Mouse (Mus musculus): ENCODE data around the gene Mthfr. TPM values are rescaled to one million over a fixed set of nuclear protein-coding genes. Genes with fewer than 3 reads are reported as not detected.
"Not testable (repeated sequence)": the region's sequence is repeated elsewhere in the genome, so short reads cannot be mapped to it uniquely, and the experiment has no call there.

The Mthfr gene
- polyA plus RNA-seq, 1 experiment from 2014 or later = 16.6 TPM

GRCm38 (mm10) chr4:148041611-148042191, 2.8 kb downstream of the Mthfr start:
- ATAC-seq (replicated peaks) = no peak
- Histone ChIP-seq H3K27me3 (no peaks in the 10 kb centered on the region), H3K36me3 (peaks cover 16% of the 10 kb centered on the region), H3K4me1 (peaks cover 52% of the 10 kb centered on the region), H3K4me2 (replicated peaks) (peak overlapping the region; percentile 67), H3K27ac (replicated peaks) (peak overlapping the region; percentile 28), H3K9me3 (no peaks in the 10 kb centered on the region), H3K9ac (replicated peaks) (peak overlapping the region; percentile 34), H3K4me3 (peak overlapping the region; percentile 34)
- 4% methylated on average over 16 of the region's 16 CpGs for whole genome bisulfite sequencing

DNA sequence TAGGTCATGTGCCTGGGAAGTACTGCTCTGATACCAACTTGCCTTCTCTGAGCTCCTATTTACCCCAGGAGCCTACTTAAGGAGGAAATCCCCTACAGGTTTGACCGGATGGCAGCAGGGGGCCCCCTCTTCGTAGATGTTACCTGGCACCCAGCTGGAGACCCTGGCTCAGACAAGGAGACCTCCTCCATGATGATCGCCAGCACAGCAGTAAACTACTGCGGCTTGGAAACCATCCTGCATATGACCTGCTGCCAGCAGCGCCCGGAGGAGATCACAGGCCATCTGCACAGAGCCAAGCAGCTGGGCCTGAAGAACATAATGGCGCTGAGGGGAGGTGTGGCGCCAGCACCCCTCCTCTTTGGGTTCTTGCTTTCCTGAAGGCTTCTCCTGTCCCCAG, 4.5 kb downstream of the Mthfr start:
- H3K27ac ChIP-seq (replicated peaks); H3K4me2 ChIP-seq (replicated peaks); ATAC-seq (replicated peaks); H3K9me3 ChIP-seq; H3K9ac ChIP-seq (replicated peaks); H3K4me3 ChIP-seq; H3K27me3 ChIP-seq: not testable (repeated sequence)
- Histone ChIP-seq H3K4me1 (peaks cover 42% of the 10 kb centered on the region), H3K36me3 (peaks cover 19% of the 10 kb centered on the region)
- WGBS = 83% methylated on average over 8 of the region's 8 CpGs

DNA sequence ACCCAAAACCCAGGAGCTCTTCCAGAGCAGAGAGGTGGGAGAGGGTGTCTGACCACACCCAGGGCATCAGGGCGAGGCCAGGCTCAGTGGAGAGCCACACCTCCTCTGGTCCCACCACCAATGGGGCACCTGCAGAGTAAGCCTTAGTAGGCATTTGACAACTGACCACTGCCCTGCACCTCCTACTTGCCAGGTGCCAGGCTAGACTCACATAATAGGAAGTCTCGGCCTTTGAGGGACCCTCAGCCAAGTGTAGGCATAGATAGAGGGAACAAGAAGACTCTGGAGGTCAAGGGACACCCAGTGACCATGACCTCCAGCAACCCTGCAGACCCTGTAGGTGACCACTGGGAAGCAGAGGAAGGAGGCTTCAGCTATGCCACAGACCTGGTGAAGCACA, 5.2 kb downstream of the Mthfr start:
- H3K27me3 ChIP-seq = no peaks in the 10 kb centered on the region
- 88% methylated on average over 2 of the region's 2 CpGs for WGBS
- H3K36me3 ChIP-seq = peaks cover 27% of the 10 kb centered on the region
- no peak overlapping the region for H3K27ac ChIP-seq (replicated peaks)
- H3K4me1 ChIP-seq = peaks cover 42% of the 10 kb centered on the region
- no peak overlapping the region for H3K4me3 ChIP-seq
- no peak for ATAC-seq (replicated peaks)
- no peak overlapping the region for H3K9ac ChIP-seq (replicated peaks)
- H3K9me3 ChIP-seq = no peaks in the 10 kb centered on the region
- H3K4me2 ChIP-seq (replicated peaks) = no peak overlapping the region

DNA sequence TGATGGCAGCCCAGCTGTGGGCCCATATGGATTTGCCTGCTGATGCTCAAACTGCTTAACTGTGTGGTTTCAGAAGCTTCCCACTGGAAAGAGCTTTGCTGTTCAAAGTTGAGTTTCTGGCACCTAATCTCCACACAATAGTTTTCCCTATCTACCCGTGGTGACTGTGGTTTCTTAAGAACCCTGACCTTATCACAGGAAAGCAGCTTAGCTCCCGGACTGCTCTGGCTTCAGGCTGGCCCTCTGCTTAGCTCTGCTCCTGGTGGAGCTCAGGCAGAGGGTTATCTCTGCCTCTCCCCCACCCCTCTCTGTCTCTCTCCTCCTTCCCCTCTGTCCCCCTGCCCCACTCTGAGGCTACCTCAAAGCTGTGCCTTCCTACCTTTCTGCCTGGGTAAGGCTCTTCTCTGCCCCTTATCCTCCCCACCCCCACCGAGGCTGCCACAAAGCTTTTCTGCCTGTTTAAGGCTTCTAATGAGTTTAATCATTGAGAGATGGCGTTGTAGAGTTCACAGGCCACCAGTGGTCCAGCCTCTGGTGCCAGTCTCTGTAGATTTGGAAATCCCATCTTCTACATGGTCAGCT, 7.7 kb downstream of the Mthfr start:
- Histone ChIP-seq H3K36me3 (peaks cover 47% of the 10 kb centered on the region), H3K27ac (replicated peaks) (no peak overlapping the region)
- WGBS = 39% methylated on average over 4 of the region's 4 CpGs

GRCm38 (mm10) chr4:148050396-148050914, 11.6 kb downstream of the Mthfr start:
- not testable (repeated sequence) for H3K27ac ChIP-seq (replicated peaks); H3K9me3 ChIP-seq; ATAC-seq (replicated peaks); H3K27me3 ChIP-seq; H3K9ac ChIP-seq (replicated peaks); H3K4me1 ChIP-seq; H3K4me3 ChIP-seq; H3K4me2 ChIP-seq (replicated peaks)
- H3K36me3 ChIP-seq = peaks cover 68% of the 10 kb centered on the region
- WGBS = 91% methylated on average over 3 of the region's 3 CpGs

More for the DNA sequence above, 7.7 kb downstream of the Mthfr start:
- Histone ChIP-seq H3K4me1 (peaks cover 17% of the 10 kb centered on the region), H3K27me3 (no peaks in the 10 kb centered on the region), H3K4me3 (no peak overlapping the region), H3K9me3 (no peaks in the 10 kb centered on the region), H3K9ac (replicated peaks) (no peak overlapping the region), H3K4me2 (replicated peaks) (no peak overlapping the region)
- no peak for ATAC-seq (replicated peaks)

- no peaks in the 10 kb centered on the region for H3K4me1 ChIP-seq
- H3K36me3 ChIP-seq = peaks cover 73% of the 10 kb centered on the region
- H3K9me3 ChIP-seq = no peaks in the 10 kb centered on the region
- H3K27ac ChIP-seq (replicated peaks) = no peak overlapping the region
- 95% methylated on average over 13 of the region's 13 CpGs for WGBS
- no peak overlapping the region for H3K4me2 ChIP-seq (replicated peaks)
- no peak overlapping the region for H3K4me3 ChIP-seq
- no peak overlapping the region for H3K9ac ChIP-seq (replicated peaks)
- no peak for ATAC-seq (replicated peaks)
- no peaks in the 10 kb centered on the region for H3K27me3 ChIP-seq
Measured at GRCm38 (mm10) chr4:148051046-148051776, 12.3 kb downstream of the Mthfr start.

GRCm38 (mm10) chr4:148051886-148052285, 13.0 kb downstream of the Mthfr start:
- H3K4me2 ChIP-seq (replicated peaks) = no peak overlapping the region
- ATAC-seq (replicated peaks) = no peak
- H3K4me3 ChIP-seq = no peak overlapping the region
- H3K27me3 ChIP-seq = no peaks in the 10 kb centered on the region
- H3K9ac ChIP-seq (replicated peaks) = no peak overlapping the region
- 85% methylated on average over 11 of the region's 11 CpGs for WGBS
- no peak overlapping the region for H3K27ac ChIP-seq (replicated peaks)
- H3K36me3 ChIP-seq = peaks cover 74% of the 10 kb centered on the region
- no peaks in the 10 kb centered on the region for H3K4me1 ChIP-seq
- H3K9me3 ChIP-seq = no peaks in the 10 kb centered on the region

DNA sequence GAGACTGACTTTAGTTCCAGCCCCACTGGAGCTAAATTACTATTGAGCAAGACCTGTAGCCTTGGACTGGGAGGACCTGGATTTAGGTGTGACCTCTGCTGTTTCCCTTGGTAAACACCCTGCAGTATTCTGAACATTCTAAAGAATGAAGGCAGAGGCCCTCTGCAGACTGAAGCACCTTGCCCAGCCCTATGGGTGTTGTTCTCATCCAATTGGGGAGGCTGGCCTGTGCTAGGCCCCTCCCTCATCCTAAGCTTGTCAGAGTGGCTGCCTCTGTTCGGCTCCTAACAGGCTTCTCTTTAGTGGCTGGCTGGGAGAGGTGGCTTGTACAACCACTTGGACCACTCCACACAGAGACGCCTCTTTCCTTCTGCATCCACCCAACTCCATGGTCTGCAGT, 14.1 kb downstream of the Mthfr start:
- ATAC-seq (replicated peaks) = no peak
- Histone ChIP-seq H3K4me3 (no peak overlapping the region), H3K4me2 (replicated peaks) (no peak overlapping the region), H3K9me3 (no peaks in the 10 kb centered on the region), H3K36me3 (peaks cover 83% of the 10 kb centered on the region), H3K27ac (replicated peaks) (peak overlapping the region; percentile 68; the same call in 1 of the 2 replicates), H3K4me1 (no peaks in the 10 kb centered on the region), H3K9ac (replicated peaks) (no peak overlapping the region), H3K27me3 (no peaks in the 10 kb centered on the region)
- WGBS = 47% methylated on average over 2 of the region's 2 CpGs

DNA sequence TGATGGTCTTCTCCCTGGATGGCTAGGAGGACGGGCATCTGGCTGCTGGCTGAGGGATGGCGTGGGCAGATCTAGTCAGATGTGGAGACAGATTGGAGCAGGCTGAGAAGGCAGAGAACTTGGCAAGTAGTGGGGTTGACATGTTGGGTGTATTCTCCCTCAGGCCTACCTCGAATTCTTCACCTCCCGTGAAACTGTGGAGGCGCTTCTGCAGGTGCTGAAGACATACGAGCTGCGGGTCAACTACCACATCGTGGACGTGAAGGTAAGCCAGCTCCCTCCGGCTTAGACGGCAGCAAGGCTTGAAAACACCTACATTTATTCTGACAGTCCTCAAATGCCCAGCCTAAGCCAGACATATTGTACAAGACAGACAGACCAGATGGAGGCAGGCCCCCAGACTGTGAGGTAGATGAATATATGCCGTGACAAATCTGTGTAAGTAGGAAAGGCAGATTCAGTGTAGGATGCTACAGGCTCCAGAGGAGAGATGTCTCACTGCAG, 14.6 kb downstream of the Mthfr start:
- Histone ChIP-seq H3K27ac (replicated peaks) (peak overlapping the region; percentile 68), H3K27me3 (no peaks in the 10 kb centered on the region), H3K4me2 (replicated peaks) (no peak overlapping the region), H3K9ac (replicated peaks) (no peak overlapping the region), H3K4me1 (0 out of 2 replicates have a peak, but pooled peaks cover 1% of the 10 kb centered on the region), H3K9me3 (no peaks in the 10 kb centered on the region), H3K36me3 (peaks cover 82% of the 10 kb centered on the region), H3K4me3 (no peak overlapping the region)
- no peak for ATAC-seq (replicated peaks)
- 86% methylated on average over 12 of the region's 12 CpGs for WGBS

DNA sequence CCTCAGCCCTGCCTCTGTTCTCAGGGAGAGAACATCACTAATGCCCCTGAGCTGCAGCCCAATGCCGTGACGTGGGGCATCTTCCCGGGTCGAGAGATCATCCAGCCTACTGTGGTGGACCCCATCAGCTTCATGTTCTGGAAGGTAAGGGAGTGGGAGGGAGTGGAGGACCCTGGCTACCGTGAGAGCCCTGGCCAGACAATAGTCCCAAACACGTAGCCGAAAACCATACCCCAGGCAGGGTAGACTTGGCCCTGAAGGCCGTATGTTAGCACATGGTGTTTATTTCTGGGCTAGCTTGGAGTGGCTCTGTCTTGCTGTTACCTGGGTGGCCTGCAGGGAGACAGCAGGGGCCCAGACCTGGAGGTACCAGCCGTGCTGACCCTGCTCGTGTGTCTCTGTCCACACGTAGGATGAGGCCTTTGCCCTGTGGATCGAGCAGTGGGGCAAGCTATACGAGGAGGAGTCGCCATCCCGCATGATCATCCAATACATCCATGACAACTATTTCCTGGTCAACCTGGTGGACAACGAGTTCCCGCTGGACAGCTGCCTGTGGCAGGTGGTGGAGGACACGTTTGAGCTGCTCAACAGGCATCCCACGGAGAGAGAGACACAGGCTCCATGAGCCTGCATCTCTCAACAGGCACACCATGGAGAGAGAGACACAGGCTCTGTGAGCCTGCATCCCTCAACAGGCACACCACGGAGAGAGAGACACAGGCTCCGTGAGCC, 16.3 kb downstream of the Mthfr start:
- Histone ChIP-seq H3K4me1 (0 out of 2 replicates have a peak, but pooled peaks cover 4% of the 10 kb centered on the region), H3K27ac (replicated peaks) (no peak overlapping the region), H3K9ac (replicated peaks) (no peak overlapping the region), H3K4me3 (no peak overlapping the region), H3K4me2 (replicated peaks) (no peak overlapping the region), H3K36me3 (peaks cover 68% of the 10 kb centered on the region), H3K9me3 (no peaks in the 10 kb centered on the region), H3K27me3 (no peaks in the 10 kb centered on the region)
- no peak for ATAC-seq (replicated peaks)
- WGBS = 93% methylated on average over 21 of the region's 21 CpGs

- Histone ChIP-seq H3K4me1 (0 out of 2 replicates have a peak, but pooled peaks cover 4% of the 10 kb centered on the region), H3K9ac (replicated peaks) (no peak overlapping the region), H3K27me3 (no peaks in the 10 kb centered on the region), H3K27ac (replicated peaks) (no peak overlapping the region), H3K4me3 (no peak overlapping the region), H3K9me3 (no peaks in the 10 kb centered on the region), H3K36me3 (peaks cover 59% of the 10 kb centered on the region), H3K4me2 (replicated peaks) (no peak overlapping the region)
- no peak for ATAC-seq (replicated peaks)
- 83% methylated on average over 7 of the region's 7 CpGs for WGBS
Measured at GRCm38 (mm10) chr4:148056246-148056645, 17.4 kb downstream of the Mthfr start.
